Mouse (Mus musculus) lung, adult 18-20 months (tissue): Measurements from ENCODE around the gene Cd300lf.

ENCODE experiments used
- DNase-seq, 2 experiments: peaks; one replicate each; pipeline ENCODE4 v3.0.0; 2022; ENCODE audit warnings: mixed read lengths in 2 of 2

Cd300lf gene

GRCm38 (mm10) chr11:115103470-115104413 is 30.1 kb downstream of the Cd300lf start:
- no peak for DNase-seq

- no peak for DNase-seq
These were observed 31.7 kb downstream of the Cd300lf start for GRCm38 (mm10) chr11:115102116-115102515.

GRCm38 (mm10) chr11:115101615-115102051 is 32.2 kb downstream of the Cd300lf start:
- no peak for DNase-seq

- DNase-seq = no peak
These were observed 33.1 kb downstream of the Cd300lf start for GRCm38 (mm10) chr11:115100741-115101140.

- no peak for DNase-seq
These were observed 33.7 kb downstream of the Cd300lf start for GRCm38 (mm10) chr11:115100032-115100621.

- DNase-seq = no peak
These were observed 34.5 kb downstream of the Cd300lf start for GRCm38 (mm10) chr11:115099241-115099840.

GRCm38 (mm10) chr11:115098203-115098932 is 35.4 kb downstream of the Cd300lf start:
- no peak for DNase-seq

- DNase-seq = no peak
These were observed 41.7 kb downstream of the Cd300lf start for GRCm38 (mm10) chr11:115092140-115092539.

- no peak for DNase-seq
These were observed 42.4 kb downstream of the Cd300lf start, which contains the start of gene Rab37 for GRCm38 (mm10) chr11:115091362-115091901. Gene Rab37, plus strand, starts transcription at chr11:115091431.

GRCm38 (mm10) chr11:115089853-115090252 is 43.9 kb downstream of the Cd300lf start:
- DNase-seq = no peak

- DNase-seq = no peak
These were observed 47.6 kb downstream of the Cd300lf start for GRCm38 (mm10) chr11:115086213-115086612.

- DNase-seq = no peak
These were observed 48.7 kb downstream of the Cd300lf start for GRCm38 (mm10) chr11:115085064-115085463.

- DNase-seq = no peak
These were observed 49.2 kb downstream of the Cd300lf start for GRCm38 (mm10) chr11:115084595-115084994.

- DNase-seq = peak; percentile 41 to 66
These were observed 50.2 kb downstream of the Cd300lf start for GRCm38 (mm10) chr11:115083376-115084139.

GRCm38 (mm10) chr11:115082196-115082595 is 51.6 kb downstream of the Cd300lf start:
- DNase-seq = no peak

GRCm38 (mm10) chr11:115081373-115081772 is 52.4 kb downstream of the Cd300lf start:
- DNase-seq = no peak

- peak; percentile 42 to 45 for DNase-seq
These were observed 52.9 kb downstream of the Cd300lf start for GRCm38 (mm10) chr11:115080886-115081285.

GRCm38 (mm10) chr11:115078680-115079079 is 55.1 kb downstream of the Cd300lf start:
- no peak for DNase-seq

GRCm38 (mm10) chr11:115077436-115077835 is 56.4 kb downstream of the Cd300lf start:
- DNase-seq = no peak

GRCm38 (mm10) chr11:115075859-115076258 is 57.9 kb downstream of the Cd300lf start:
- no peak for DNase-seq

- no peak for DNase-seq
These were observed 58.4 kb downstream of the Cd300lf start for GRCm38 (mm10) chr11:115075407-115075806.

- no peak for DNase-seq
These were observed 60.8 kb downstream of the Cd300lf start for GRCm38 (mm10) chr11:115073002-115073401.
